Mouse (Mus musculus): ENCODE results near the gene Inppl1.

GRCm38 (mm10) chr7:101833352-101833751 is 4.7 kb downstream of the Inppl1 start:
- no peak for TF ChIP-seq CTCF (IDR thresholded peaks at IDR 0.05; ENCODE audit: control insufficient read depth, insufficient read depth, insufficient read length)
- TF ChIP-seq CEBPB (IDR thresholded peaks at IDR 0.05; ENCODE audit: low read depth), result no peak
- no peak for TF ChIP-seq USF1 (IDR thresholded peaks at IDR 0.05; ENCODE audit: low read depth)
- TF ChIP-seq MYOG (IDR thresholded peaks at IDR 0.05; ENCODE audit: control insufficient read depth, extremely low read depth, insufficient read length), result no peak
- no peak for TF ChIP-seq MAX (IDR thresholded peaks at IDR 0.05)
- no peak for TF ChIP-seq FOSL1 (IDR thresholded peaks at IDR 0.05; ENCODE audit: insufficient read depth, low read length, poor library complexity, severe bottlenecking)
- no peak for TF ChIP-seq MYOD1 (IDR thresholded peaks at IDR 0.05; ENCODE audit: control insufficient read depth, insufficient read length, low read depth)
